Mouse (Mus musculus) natural killer cell, adult 2 months (primary cell): Measurements from ENCODE around the gene Ccdc30.
A peak's percentile ranks its signal among the peaks of the same experiment; 100 is the strongest.
"Not testable (repeated sequence)": the region's sequence is repeated elsewhere in the genome, so short reads cannot be mapped to it uniquely, and the experiment has no call there.

ENCODE experiments used
- DNase-seq, 2 experiments: peaks; one replicate each; pipeline ENCODE4 v3.0.0; 2022; ENCODE audit warnings: low spot score in 2 of 2

The Ccdc30 gene

DNA sequence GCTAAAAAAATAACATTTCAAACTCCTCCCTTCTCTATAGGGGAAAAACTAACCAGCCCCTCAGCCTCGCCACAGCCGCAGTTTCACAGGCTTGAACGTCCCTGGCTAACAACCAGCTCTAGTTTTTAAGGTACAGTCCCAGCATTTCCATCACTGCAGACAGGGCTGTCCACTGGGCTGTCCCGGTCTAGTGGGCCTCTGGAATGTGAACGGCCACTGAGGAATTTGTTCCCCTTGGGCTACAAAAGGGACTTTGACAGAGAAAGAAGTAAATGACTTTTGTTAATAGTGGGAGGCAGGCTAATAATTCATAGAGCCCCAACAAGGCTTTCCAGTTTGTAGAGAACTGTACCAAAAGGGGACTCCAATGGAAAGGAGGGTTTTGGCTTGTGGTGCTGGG, 109.9 kb downstream of the Ccdc30 start:
- no peak for DNase-seq

DNA sequence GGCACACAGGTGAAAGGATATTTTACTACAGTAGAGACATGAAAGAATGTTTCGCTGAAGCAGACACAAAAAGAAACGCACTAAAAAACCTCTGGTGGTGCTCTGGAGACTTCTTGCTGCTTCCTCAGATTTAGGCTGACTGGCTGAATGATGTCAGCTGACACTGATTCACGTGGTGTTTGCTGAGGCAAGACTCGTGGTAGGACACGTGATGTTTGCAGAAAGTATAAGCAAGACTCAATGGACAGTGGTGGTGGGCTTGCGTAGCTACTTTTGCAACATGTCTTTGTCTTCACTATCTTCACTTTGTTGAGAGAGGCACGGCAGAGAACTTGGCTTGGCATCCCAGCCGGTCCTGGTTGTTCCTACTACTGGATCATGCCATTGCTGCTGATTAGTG, 112.0 kb downstream of the Ccdc30 start:
- DNase-seq: no peak

DNA sequence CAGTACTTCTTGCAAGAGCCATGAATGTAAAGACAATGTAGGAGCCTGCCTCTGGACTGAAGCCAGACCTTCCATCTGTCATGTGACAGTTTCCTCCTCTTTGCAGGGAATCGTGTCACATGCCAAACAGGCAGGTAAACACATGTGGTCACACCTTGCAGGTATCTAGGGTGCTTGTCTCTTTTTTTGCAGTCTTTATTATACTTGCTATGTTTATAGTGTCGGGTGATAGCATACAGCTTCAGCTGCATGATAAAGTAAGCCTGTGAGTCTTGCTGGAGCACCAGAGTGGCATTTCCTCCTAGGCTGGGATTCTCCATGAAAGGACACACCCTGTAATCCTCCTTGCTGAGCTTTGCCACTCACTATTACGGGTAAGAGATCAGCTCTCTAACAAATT, 113.5 kb downstream of the Ccdc30 start:
- DNase-seq: no peak

DNA sequence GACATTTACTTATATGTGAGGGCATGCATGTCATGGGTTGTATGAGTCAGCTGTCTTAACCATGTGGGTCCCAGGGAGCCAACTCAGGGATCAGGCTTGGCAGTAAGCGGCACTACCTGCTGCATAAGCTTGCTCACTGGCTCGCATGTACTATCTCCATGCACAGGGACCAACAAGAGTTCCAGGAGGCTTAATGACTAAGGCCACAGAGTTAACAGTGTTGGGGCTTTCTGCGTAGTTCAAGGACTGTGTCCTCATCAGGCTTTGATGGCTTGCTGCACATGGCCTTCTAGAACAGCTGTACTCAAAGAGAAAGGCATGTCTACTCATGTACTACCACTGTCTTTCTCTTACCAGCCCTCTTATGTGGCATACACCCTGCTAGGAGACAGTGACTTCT, 114.6 kb downstream of the Ccdc30 start:
- no peak for DNase-seq

DNA sequence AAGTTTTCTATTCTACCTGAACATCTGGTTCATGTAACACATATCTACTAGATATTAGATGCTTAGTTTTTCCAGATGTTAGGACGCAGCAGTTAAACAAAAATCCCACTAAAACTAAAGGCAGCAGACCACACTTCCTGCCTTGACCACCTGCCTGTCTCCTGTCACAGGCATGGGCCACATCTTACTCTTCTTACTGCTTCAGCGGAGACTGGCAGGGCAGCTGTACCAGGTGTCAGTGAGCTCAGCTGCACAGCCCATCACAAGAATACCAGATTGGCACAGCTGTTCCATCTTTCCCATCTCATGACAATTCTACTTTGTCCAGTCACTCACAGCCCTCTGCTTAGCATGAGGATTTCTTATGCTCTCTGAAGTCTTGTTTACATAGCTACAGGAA, 118.0 kb downstream of the Ccdc30 start:
- DNase-seq: no peak

DNA sequence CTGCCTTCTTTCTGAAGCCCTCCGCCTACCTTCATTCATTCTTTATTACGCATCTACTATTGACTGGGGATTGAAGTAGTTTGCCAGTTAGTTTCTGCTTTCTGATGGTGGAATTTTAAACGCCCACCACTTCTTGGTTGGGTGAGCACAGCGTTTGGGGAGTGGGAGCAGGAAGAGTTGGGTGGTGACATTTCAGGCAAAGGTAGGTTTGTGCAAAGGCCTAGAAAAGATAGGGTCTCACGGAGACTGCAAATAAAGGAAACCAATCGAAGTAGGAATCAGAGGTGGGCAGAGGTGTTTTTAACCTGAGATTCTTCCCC, 120.2 kb downstream of the Ccdc30 start:
- DNase-seq: no peak

DNA sequence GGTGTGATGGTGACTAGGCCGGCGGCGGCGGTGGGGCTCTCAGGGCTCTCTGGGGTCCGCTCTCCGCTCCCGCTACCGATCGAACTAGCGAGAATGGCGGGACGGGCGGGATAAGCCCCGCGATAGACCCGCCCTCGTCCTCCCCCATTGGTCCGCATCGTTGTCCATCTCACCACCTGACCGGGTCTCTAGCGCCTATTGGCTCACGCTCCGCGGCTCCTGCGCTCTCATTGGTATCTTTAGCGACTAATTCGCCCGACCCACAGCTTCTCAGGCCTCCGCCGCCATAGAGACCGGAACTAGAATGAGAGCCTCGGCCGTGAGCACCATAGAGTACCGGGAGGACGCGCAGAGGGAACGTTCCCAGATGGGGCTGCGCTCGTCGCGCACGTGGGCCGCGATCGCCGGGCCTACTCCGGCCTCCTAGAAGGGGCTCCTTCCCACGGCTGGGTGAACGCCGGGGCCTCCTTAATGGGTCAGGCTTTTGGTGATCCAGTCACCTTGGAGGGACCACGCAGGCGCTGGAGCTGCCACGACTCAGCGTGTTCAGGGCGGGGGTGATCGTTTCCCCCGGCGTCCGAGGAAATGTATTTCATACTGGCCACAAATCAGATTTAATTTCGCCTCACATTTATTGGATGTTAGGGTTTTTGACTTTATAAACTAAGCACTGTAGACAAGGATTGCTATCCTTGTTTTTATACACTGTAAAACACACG, 120.7 kb downstream of the Ccdc30 start, which contains the start of gene Ybx1:
TSS of gene Ybx1 (minus strand) at position 190 of the 719 bp plus-strand sequence.
- peak; percentile 99 for DNase-seq

DNA sequence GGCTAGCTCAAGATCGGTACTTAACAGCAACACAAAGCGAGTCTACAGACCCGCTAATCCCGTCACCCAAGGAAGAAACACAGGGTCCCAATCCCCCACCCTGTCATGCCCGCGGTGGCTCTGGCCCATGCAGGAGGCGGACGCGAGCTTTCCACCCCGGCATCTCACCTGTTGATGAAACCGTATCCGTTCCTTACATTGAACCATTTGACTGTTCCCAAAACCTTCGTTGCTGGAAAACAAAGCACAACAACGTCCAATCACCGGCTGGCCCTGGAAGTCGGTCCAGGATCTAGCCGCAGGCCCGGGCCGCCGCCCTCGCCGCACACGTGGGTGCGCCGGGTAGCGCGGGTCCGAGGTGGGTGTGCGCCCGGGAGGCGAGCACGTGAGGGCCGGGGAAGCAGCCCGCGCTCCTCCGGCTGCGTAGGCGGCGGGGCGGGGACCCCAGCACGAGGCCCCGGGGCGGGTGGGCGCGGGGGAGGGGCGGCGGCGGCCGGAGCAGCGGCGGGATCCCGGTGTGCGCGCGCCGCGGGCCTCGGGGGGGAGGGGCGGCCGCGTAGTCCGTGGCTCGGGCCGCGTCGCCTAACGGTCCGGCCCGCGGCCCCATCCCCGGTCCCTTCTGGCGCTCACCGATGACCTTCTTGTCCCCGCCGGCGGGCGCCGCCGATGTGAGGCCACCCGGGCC, 121.6 kb downstream of the Ccdc30 start:
- peak in 1 of 2 experiments; percentile 8 for DNase-seq

DNA sequence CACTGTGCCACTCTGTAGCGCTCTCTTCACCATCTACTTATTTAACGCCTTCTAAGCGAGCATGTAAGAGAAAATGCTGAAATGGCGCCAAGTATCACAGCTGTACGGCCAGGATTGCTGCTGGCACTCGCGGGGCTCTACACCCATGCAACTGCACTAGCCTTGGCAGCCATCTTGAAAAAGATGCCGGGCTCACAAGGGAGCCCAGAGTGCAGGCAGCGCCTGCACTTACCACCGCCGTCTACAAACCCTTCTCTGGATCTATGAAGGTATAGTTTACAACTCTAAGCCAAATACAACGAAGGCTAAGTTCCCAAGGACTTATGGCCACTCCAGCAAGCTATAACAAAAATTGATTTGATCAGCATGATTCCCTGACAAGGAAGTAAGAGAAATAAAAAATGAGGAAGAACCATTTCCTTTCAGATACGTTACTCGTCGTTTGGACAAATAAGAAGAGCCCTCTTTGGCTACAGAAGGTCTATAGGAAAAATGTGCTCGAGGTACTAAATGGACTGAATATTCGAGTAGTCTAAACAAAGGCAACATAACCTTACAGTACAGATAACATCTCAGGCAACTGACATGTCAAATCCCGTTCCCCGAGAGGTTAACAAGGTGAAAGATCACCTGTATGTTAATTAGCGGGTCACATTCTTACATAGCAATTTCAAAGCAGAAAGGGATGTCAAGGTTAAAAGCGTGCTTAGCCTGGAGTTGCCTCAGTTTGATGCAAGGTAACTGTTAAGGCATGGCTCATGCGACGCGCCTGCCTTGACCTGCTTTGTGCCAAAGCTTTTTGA, 122.3 kb downstream of the Ccdc30 start:
- peak; percentile 29 to 41 for DNase-seq

DNA sequence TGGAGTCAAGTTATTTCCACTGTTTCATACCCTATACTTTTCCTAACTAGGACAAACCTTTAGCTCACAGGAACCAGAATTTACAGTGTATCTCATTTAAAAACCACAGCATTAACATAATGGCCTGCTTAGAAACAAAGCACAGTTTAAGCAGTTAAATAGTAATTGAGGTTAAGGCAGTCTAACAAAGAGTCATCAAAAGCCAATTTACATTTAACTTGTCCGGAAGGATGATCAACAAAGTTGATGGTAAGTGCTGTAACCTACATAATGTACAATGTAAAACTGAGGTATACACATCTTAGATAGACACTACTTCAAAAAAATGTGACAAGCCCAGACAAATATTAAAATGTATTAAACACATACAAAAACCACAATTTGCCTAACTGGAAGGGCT, 123.4 kb downstream of the Ccdc30 start:
- no peak for DNase-seq

DNA sequence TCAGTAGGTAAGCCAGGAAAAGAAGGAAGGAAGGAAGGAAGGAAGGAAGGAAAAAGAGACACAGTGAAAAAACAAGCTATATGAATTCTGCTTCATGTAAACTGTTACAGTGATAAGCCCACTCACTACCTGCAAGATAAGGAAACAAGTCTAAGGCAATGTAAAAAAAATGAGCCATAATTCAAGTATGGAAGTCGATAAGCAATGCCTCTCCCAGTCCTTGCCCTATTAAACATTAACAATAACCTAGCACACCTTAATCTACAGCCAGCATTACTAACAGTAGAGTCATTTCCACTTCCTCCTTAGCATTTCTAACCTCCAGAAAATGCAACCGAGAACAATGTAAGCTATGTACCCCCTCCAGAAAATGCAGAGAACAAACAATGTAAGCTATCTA, 130.0 kb downstream of the Ccdc30 start:
- no peak for DNase-seq

DNA sequence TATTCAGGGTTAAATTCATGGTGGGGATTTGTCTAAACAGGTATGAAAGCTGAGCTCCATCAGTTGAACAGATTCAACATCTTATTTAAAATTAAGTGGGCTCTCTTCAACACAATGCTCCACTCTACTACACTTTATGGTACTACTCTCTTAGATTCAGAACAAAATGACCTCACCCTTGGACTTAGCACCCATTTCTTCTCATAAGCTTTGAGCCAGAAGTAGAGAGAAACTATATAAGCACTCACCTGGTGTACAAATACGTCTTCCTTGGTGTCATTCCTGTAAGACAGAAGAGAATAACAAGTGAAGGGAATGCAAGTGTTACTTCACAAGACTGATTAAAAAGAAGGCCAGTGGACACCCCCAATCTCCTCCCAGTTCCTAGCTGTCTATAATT, 130.5 kb downstream of the Ccdc30 start:
- DNase-seq: no peak

DNA sequence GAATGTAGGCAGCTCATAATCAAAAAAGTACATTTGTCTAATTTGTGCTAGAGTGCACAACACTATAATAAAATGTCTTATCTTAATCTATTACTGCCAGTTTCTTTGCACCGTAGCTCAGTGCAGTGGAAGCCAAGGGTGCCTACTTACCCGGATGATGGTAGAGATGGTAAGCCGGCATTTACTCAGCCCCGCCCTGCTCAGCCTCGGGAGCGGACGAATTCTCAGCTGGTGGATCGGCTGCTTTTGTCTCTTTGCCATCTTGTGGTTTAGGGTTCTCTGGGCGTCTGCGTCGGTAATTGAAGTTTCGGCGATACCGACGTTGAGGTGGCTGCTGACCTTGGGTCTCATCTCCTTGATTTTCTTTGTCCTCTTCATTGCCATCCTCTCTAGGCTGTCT, 136.5 kb downstream of the Ccdc30 start:
- not testable (repeated sequence) for DNase-seq

DNA sequence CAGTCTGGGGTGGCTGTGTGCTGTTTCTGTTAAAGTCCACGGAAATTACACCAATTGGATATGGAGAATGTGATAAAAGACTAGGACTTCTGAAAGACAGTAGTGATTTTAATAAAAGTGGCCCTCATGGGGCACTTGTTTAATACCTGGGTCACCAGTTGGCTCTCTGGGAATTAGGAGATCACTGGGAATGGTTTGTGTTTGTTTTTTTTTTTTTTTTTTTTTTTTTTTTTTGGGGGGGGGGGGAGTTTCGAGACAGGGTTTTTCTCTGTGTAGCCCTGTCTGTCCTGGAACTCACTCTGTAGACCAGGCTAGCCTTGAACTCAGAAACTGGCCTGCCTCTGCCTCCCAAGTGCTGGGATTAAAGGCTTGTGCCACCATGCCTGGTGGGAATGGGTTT, 139.6 kb downstream of the Ccdc30 start:
- no peak for DNase-seq

DNA sequence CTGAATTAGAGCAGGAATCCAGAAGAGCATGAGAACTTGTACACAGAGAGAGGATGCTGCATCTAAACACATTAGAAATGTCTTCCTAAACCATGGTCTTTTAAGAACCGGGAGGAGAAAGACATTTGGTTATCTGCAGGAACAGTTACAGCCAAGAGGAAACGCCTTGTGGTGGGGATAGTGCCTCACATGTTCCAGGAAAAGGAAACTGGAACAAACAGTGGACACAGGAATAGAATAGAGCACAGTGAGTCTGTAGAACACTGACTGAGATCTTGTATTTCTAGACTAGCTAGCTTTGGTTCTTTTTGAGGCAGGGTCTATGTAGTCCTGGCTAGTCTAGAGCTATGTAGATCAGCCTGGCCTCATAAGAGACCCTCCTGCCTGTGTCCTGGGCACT, 140.1 kb downstream of the Ccdc30 start:
- no peak for DNase-seq

DNA sequence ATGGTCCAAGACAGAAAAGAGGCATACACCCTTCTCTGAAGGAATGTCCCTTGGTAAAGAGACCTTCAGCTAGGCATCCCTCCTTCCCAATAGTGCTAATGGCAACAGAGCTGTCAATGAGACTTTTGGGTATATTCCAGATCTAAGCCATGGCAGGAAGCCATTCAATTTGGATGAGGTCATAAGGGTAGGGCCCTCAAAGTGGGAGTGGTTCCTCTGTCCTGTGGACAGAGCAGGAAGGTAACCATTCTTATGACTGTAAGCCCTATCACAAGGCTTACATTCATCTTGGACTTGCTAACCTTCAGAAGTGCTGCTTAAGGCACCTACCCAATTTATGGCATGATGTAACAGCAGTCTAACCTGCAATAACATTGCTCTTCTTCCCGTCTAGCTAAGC, 140.7 kb downstream of the Ccdc30 start:
- DNase-seq: no peak
